ENCODE assay signal across 9 mouse cellular contexts in the genomic region with DNA sequence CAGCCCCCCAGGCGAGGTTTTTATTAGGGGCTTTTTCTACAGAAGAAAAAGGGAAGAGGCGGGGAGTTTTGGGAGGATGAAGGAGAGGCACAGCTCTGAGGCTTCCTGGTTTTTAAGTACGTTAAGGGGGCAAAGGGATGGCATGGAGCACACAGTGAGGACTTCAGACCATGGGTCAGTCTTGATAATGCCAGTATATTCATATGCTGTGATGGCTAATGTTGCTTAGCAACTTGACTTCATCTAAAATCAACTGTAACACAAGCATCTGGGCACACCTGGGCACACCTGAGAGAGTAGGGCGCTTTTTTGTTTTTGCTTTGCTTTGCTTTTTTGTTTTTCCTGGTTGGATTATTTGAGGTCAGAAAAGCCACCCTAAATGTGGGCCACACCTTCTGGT. TPM values are rescaled to one million over a fixed set of nuclear protein-coding genes. Genes with fewer than 3 reads are reported as not detected.
DNase-seq lines count a peak whose midpoint lies in the region; ATAC-seq and TF ChIP-seq lines count a peak whose summit lies in the region.
"Had no signal": no experiment of that assay in that cellular context is flagged by ENCODE, and none has a peak within 500 bp of the region (broad histone marks: within the 10 kb centered on the region; RNA-seq: fewer than 3 reads in every experiment).

A gene (plus strand): TSS at position 301 of the 400 bp plus-strand sequence.

- no peaks in the 10 kb centered on the region for H3K9me3 ChIP-seq in hindbrain, embryonic 15.5 days
- H3K9me3 ChIP-seq in hindbrain, embryonic 12.5 days (replicated peaks): no peaks in the 10 kb centered on the region
- H3K9me3 ChIP-seq in intestine, embryonic 14.5 days (ENCODE audit: control insufficient read depth, low read length): no peaks in the 10 kb centered on the region
- no peaks in the 10 kb centered on the region for H3K9me3 ChIP-seq in midbrain, embryonic 12.5 days
- no peaks in the 10 kb centered on the region for H3K9me3 ChIP-seq in heart, embryonic 12.5 days (replicated peaks)

- no peak within 1 kb of the TSS for H3K9ac ChIP-seq in hindbrain, embryonic 15.5 days
- no peak within 1 kb of the TSS; the same call in 1 of the 2 replicates for H3K9ac ChIP-seq in hindbrain, embryonic 12.5 days
- H3K9ac ChIP-seq in intestine, embryonic 14.5 days (ENCODE audit: low read length): no peak within 1 kb of the TSS
- H3K9ac ChIP-seq in midbrain, embryonic 12.5 days (replicated peaks): no peak within 1 kb of the TSS
- no peak within 1 kb of the TSS for H3K9ac ChIP-seq in heart, embryonic 12.5 days

- no peak within 1 kb of the TSS for H3K27ac ChIP-seq in hindbrain, embryonic 15.5 days (replicated peaks)
- H3K27ac ChIP-seq in hindbrain, embryonic 12.5 days: no peak within 1 kb of the TSS
- peak within 1 kb of the TSS; percentile 80 for H3K27ac ChIP-seq in intestine, embryonic 14.5 days (ENCODE audit: low read depth)
- H3K27ac ChIP-seq in midbrain, embryonic 12.5 days (replicated peaks): no peak within 1 kb of the TSS
- H3K27ac ChIP-seq in heart, embryonic 12.5 days (ENCODE audit: poor library complexity, severe bottlenecking): no peak within 1 kb of the TSS

- H3K4me1 ChIP-seq in hindbrain, embryonic 15.5 days (replicated peaks): no peaks in the 10 kb centered on the region
- H3K4me1 ChIP-seq in hindbrain, embryonic 12.5 days: peaks cover 4% of the 10 kb centered on the region
- peaks cover 20% of the 10 kb centered on the region for H3K4me1 ChIP-seq in intestine, embryonic 14.5 days (replicated peaks; ENCODE audit: control insufficient read depth, insufficient read depth, low read length)
- peaks cover 9% of the 10 kb centered on the region for H3K4me1 ChIP-seq in midbrain, embryonic 12.5 days
- peaks cover 16% of the 10 kb centered on the region for H3K4me1 ChIP-seq in heart, embryonic 12.5 days (replicated peaks)

- H3K4me2 ChIP-seq in hindbrain, embryonic 15.5 days: no peak within 1 kb of the TSS
- H3K4me2 ChIP-seq in hindbrain, embryonic 12.5 days (replicated peaks): no peak within 1 kb of the TSS
- H3K4me2 ChIP-seq in intestine, embryonic 14.5 days (ENCODE audit: low read length): peak within 1 kb of the TSS; percentile 50
- H3K4me2 ChIP-seq in midbrain, embryonic 12.5 days (replicated peaks): no peak within 1 kb of the TSS
- no peak within 1 kb of the TSS for H3K4me2 ChIP-seq in heart, embryonic 12.5 days

- 92% methylated on average over 4 of the region's 4 CpGs for WGBS in hindbrain, embryonic 15.5 days
- 84% methylated on average over 4 of the region's 4 CpGs for WGBS in hindbrain, embryonic 12.5 days
- 90% methylated on average over 4 of the region's 4 CpGs for WGBS in intestine, embryonic 14.5 days
- 80% methylated on average over 4 of the region's 4 CpGs for WGBS in midbrain, embryonic 12.5 days
- WGBS in heart, embryonic 12.5 days: 73% methylated on average over 4 of the region's 4 CpGs

- no peak within 1 kb of the TSS for H3K4me3 ChIP-seq in hindbrain, embryonic 15.5 days
- H3K4me3 ChIP-seq in hindbrain, embryonic 12.5 days: no peak within 1 kb of the TSS
- peak within 1 kb of the TSS; percentile 28 for H3K4me3 ChIP-seq in intestine, embryonic 14.5 days (ENCODE audit: low read depth, low read length)
- H3K4me3 ChIP-seq in midbrain, embryonic 12.5 days: no peak within 1 kb of the TSS
- no peak within 1 kb of the TSS for H3K4me3 ChIP-seq in heart, embryonic 12.5 days

- no peak for TF ChIP-seq CTCF in brain, embryonic 14.5 days (IDR thresholded peaks at IDR 0.05; ENCODE audit: borderline replicate concordance, extremely low read depth, insufficient read depth, insufficient read length)

- no peak for TF ChIP-seq POLR2A in brain, embryonic 14.5 days (IDR thresholded peaks at IDR 0.05; ENCODE audit: borderline replicate concordance, extremely low read depth, insufficient read depth, insufficient read length, poor library complexity, severe bottlenecking)

- DNase-seq in brain, embryonic 14.5 days (ENCODE audit: low read depth): no peak
- DNase-seq in intestine, embryonic 14.5 days (ENCODE audit: low spot score): no peak
- DNase-seq in c-Kit-positive CD71-positive TER-119-positive erythroid progenitor cells, embryonic 14.5 days (ENCODE audit: low spot score): no peak
- DNase-seq in retina, postnatal 1 day: no peak

- H3K27me3 ChIP-seq in hindbrain, embryonic 15.5 days: no peaks in the 10 kb centered on the region
- 0 out of 2 replicates have a peak, but pooled peaks cover 7% of the 10 kb centered on the region for H3K27me3 ChIP-seq in hindbrain, embryonic 12.5 days
- no peaks in the 10 kb centered on the region for H3K27me3 ChIP-seq in intestine, embryonic 14.5 days (replicated peaks; ENCODE audit: control insufficient read depth, insufficient read depth, low read length)
- peaks cover 4% of the 10 kb centered on the region; the same call in 1 of the 2 replicates for H3K27me3 ChIP-seq in midbrain, embryonic 12.5 days
- peaks cover 50% of the 10 kb centered on the region for H3K27me3 ChIP-seq in heart, embryonic 12.5 days (replicated peaks)
- H3K27me3 ChIP-seq: Patski had no signal

- no peaks in the 10 kb centered on the region for H3K36me3 ChIP-seq in hindbrain, embryonic 15.5 days
- H3K36me3 ChIP-seq in hindbrain, embryonic 12.5 days: no peaks in the 10 kb centered on the region
- H3K36me3 ChIP-seq in intestine, embryonic 14.5 days (ENCODE audit: control insufficient read depth, insufficient read depth, low read length): no peaks in the 10 kb centered on the region
- no peaks in the 10 kb centered on the region for H3K36me3 ChIP-seq in midbrain, embryonic 12.5 days
- H3K36me3 ChIP-seq in heart, embryonic 12.5 days: no peaks in the 10 kb centered on the region

- ATAC-seq in hindbrain, embryonic 15.5 days (ENCODE audit: low FRiP score, low read depth): no peak
- no peak for ATAC-seq in hindbrain, embryonic 12.5 days (ENCODE audit: low FRiP score)
- ATAC-seq in intestine, embryonic 14.5 days (replicated peaks; ENCODE audit: low FRiP score, low TSS enrichment, low read depth): no peak
- ATAC-seq in midbrain, embryonic 12.5 days (ENCODE audit: low FRiP score, low read depth): no peak
- no peak for ATAC-seq in heart, embryonic 12.5 days (ENCODE audit: insufficient number of reproducible peaks, low FRiP score)
- ATAC-seq: Patski had no signal

RNA-seq across cellular contexts. Expression of the gene that starts here (rescaled TPM):
- 16.6 and 19.9 TPM in 2 replicates for polyA plus RNA-seq in hindbrain, embryonic 15.5 days (2015; fragmentation: Nextera tagmentation; extraction: Ambion mirVana)
- polyA plus RNA-seq in hindbrain, embryonic 12.5 days (2016; fragmentation: Nextera tagmentation; extraction: Ambion mirVana): 8.8 and 9.1 TPM in 2 replicates
- polyA plus RNA-seq in brain, embryonic 14.5 days (2012; rRNA removed): 23.4 and 31.8 TPM in 2 replicates
- polyA plus RNA-seq in intestine, embryonic 14.5 days (2014; fragmentation: Nextera tagmentation; extraction: Ambion mirVana): 198 and 221 TPM in 2 replicates
- 7.8 and 10.3 TPM in 2 replicates for polyA plus RNA-seq in midbrain, embryonic 12.5 days (2016; fragmentation: Nextera tagmentation; extraction: Ambion mirVana)
- polyA plus RNA-seq in heart, embryonic 12.5 days (2016; fragmentation: Nextera tagmentation; extraction: Ambion mirVana): 3.0 and 3.1 TPM in 2 replicates
